ENCODE assay signal across 8 mouse cellular contexts in genomic region chr1:150164890-150165596, GRCm38 (mm10).
DNase-seq lines count a peak whose midpoint lies in the region; ATAC-seq and TF ChIP-seq lines count a peak whose summit lies in the region.

No protein-coding gene starts in this region.

- peak overlapping the region; percentile 41 for H3K4me2 ChIP-seq in limb, embryonic 14.5 days (replicated peaks; ENCODE audit: low read depth, low read length, severe bottlenecking)

- H3K4me1 ChIP-seq in limb, embryonic 14.5 days (ENCODE audit: control insufficient read depth, insufficient read depth, low read length), result 0 out of 2 replicates have a peak, but pooled peaks cover 2% of the 10 kb centered on the region

- no peaks in the 10 kb centered on the region for H3K36me3 ChIP-seq in limb, embryonic 14.5 days (ENCODE audit: control insufficient read depth, insufficient read depth, low read length)

- peak overlapping the region; percentile 70 for H3K27ac ChIP-seq in limb, embryonic 14.5 days (replicated peaks; ENCODE audit: low read depth, low read length)

- peak overlapping the region; percentile 25 for H3K4me3 ChIP-seq in limb, embryonic 14.5 days (replicated peaks; ENCODE audit: low read length)

- H3K9ac ChIP-seq in limb, embryonic 14.5 days (ENCODE audit: low read depth, low read length, severe bottlenecking), result peak overlapping the region; percentile 44; the same call in 1 of the 2 replicates

- H3K27me3 ChIP-seq in limb, embryonic 14.5 days (ENCODE audit: control insufficient read depth, insufficient read depth, low read length), result no peaks in the 10 kb centered on the region

- H3K9me3 ChIP-seq in limb, embryonic 14.5 days (ENCODE audit: control insufficient read depth, low read length), result no peaks in the 10 kb centered on the region; the same call in 1 of the 2 replicates

- 36% methylated on average over 17 of the region's 17 CpGs for WGBS in limb, embryonic 14.5 days

- peak; percentile 79 for ATAC-seq in limb, embryonic 14.5 days (ENCODE audit: low FRiP score, low read depth)

- intact Hi-C loops in gastrocnemius, postnatal 14 days (cut with DNase I; ENCODE audit: low total_unique reads), result no loop called here

- TF ChIP-seq POLR2A in limb, embryonic 14.5 days (IDR thresholded peaks at IDR 0.05; ENCODE audit: borderline replicate concordance, extremely low read depth, insufficient read depth, insufficient read length), result no peak

- DNase-seq in gastrocnemius, postnatal 14 days, result peak; percentile 10
- no peak for DNase-seq in gastrocnemius, postnatal 10 days
- DNase-seq in 416B (ENCODE audit: low read depth), result peak; percentile 97
- DNase-seq in c-Kit-positive CD71-negative TER-119-negative erythroid progenitor cells, embryonic 14.5 days (ENCODE audit: low read depth), result peak; percentile 51
- peak; percentile 61 for DNase-seq in limb, embryonic 14.5 days (ENCODE audit: low spot score)
- DNase-seq in naive thymus-derived CD4-positive, alpha-beta T cell, adult 2 months (ENCODE audit: low read depth), result peak; percentile 20
- no peak for DNase-seq in cerebellum, adult 9-10 months
- no peak for DNase-seq in testis, postnatal 14 days (ENCODE audit: low spot score)

Comparison
In these comparisons a context has a peak if more than half of its experiments do, and no peak if none do; other contexts are left out.
1. DNase-seq: peak in gastrocnemius, postnatal 14 days (single experiment), 416B (single experiment), c-Kit-positive CD71-negative TER-119-negative erythroid progenitor cells, embryonic 14.5 days (single experiment), limb, embryonic 14.5 days (single experiment) and naive thymus-derived CD4-positive, alpha-beta T cell, adult 2 months (single experiment); none in gastrocnemius, postnatal 10 days (single experiment), cerebellum, adult 9-10 months (single experiment) and testis, postnatal 14 days (single experiment).